Mouse (Mus musculus) erythroblast, embryonic 14.5 days (primary cell): ENCODE measurements around the gene Gprin3.

Source experiments
- GATA1 ChIP-seq: IDR thresholded peaks from 2 replicates; pipeline ENCODE4 v1.6.1; 2012; ENCODE audit warnings: low read length, inconsistent platforms, mixed read lengths
- TAL1 ChIP-seq: IDR thresholded peaks from 3 replicates; pipeline ENCODE4 v1.6.1; 2012; ENCODE audit warnings: low read length, inconsistent platforms, mixed read lengths

DNA sequence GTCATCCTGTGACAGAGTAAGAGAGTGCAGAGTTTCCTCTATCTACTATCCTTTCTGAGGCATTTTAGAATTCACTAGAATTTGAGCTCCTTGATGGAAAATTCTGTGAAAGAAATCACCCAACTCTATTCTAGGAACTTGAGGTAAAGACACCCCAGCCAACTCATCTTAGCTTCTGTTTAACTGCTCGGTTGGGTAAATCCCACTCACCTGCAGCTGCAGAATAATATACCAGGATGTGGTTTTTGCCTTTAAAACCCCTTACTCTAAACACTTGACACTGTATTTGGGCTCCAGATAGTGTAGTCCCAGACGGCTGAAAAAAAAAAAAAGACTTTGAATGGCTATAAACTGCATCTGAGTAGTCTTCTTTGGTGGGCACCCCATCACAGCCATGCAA, 112.9 kb downstream of the Gprin3 start:
- TF ChIP-seq GATA1 (no peak), TAL1 (no peak)
